Mouse (Mus musculus): Measurements from ENCODE around the gene Olfr1487. TPM values are rescaled to one million over a fixed set of nuclear protein-coding genes. Genes with fewer than 3 reads are reported as not detected.
"Not testable (repeated sequence)": the region's sequence is repeated elsewhere in the genome, so short reads cannot be mapped to it uniquely, and the experiment has no call there.

Olfr1487 gene
- not detected in 2 replicates for polyA plus RNA-seq (2015; fragmentation: Nextera tagmentation; extraction: Ambion mirVana)

GRCm38 (mm10) chr19:13617075-13617474, at the start of gene Olfr1487:
Olfr1487 (plus strand) TSS chr19:13617375.
- not testable (repeated sequence) for H3K36me3 ChIP-seq; H3K4me3 ChIP-seq; H3K27ac ChIP-seq (replicated peaks); H3K9ac ChIP-seq; H3K27me3 ChIP-seq (replicated peaks); ATAC-seq (ENCODE audit: extremely low read depth, insufficient number of reproducible peaks, low FRiP score, low TSS enrichment); H3K4me1 ChIP-seq; H3K4me2 ChIP-seq
- H3K9me3 ChIP-seq = peaks cover 26% of the 10 kb centered on the region
- whole genome bisulfite sequencing = 80% methylated on average over 2 of the region's 2 CpGs

- no peaks in the 10 kb centered on the region for H3K4me1 ChIP-seq
- H3K9ac ChIP-seq = no peak within 1 kb of the TSS
- H3K27me3 ChIP-seq (replicated peaks) = no peaks in the 10 kb centered on the region
- H3K4me3 ChIP-seq = no peak within 1 kb of the TSS
- no peak for ATAC-seq (ENCODE audit: extremely low read depth, insufficient number of reproducible peaks, low FRiP score, low TSS enrichment)
- WGBS = 76% methylated on average over 1 of the region's 1 CpGs
- H3K36me3 ChIP-seq = no peaks in the 10 kb centered on the region
- H3K27ac ChIP-seq (replicated peaks) = no peak within 1 kb of the TSS
- peaks cover 3% of the 10 kb centered on the region; the same call in 1 of the 2 replicates for H3K9me3 ChIP-seq
- no peak within 1 kb of the TSS for H3K4me2 ChIP-seq
Observed at GRCm38 (mm10) chr19:13583211-13583610, 34.0 kb upstream of the Olfr1487 start, which contains the start of gene Olfr1484. Olfr1484 (plus strand) TSS chr19:13583511.

GRCm38 (mm10) chr19:13631321-13631720, 14.1 kb downstream of the Olfr1487 start, which contains the start of gene Olfr1489:
Olfr1489 (plus strand) TSS chr19:13631621.
- H3K27me3 ChIP-seq (replicated peaks) = no peaks in the 10 kb centered on the region
- no peak within 1 kb of the TSS for H3K4me2 ChIP-seq
- peaks cover 9% of the 10 kb centered on the region; the same call in 1 of the 2 replicates for H3K9me3 ChIP-seq
- no peaks in the 10 kb centered on the region for H3K36me3 ChIP-seq
- no peak within 1 kb of the TSS for H3K4me3 ChIP-seq
- no peak for ATAC-seq (ENCODE audit: extremely low read depth, insufficient number of reproducible peaks, low FRiP score, low TSS enrichment)
- WGBS = 61% methylated on average over 1 of the region's 1 CpGs
- H3K9ac ChIP-seq = no peak within 1 kb of the TSS
- no peaks in the 10 kb centered on the region for H3K4me1 ChIP-seq
- no peak within 1 kb of the TSS for H3K27ac ChIP-seq (replicated peaks)

- no peak for ATAC-seq (ENCODE audit: extremely low read depth, insufficient number of reproducible peaks, low FRiP score, low TSS enrichment)
- Histone ChIP-seq H3K27ac (replicated peaks) (no peak within 1 kb of the TSS), H3K4me3 (no peak within 1 kb of the TSS), H3K4me2 (no peak within 1 kb of the TSS), H3K9me3 (peaks cover 18% of the 10 kb centered on the region), H3K4me1 (no peaks in the 10 kb centered on the region), H3K27me3 (replicated peaks) (no peaks in the 10 kb centered on the region), H3K36me3 (no peaks in the 10 kb centered on the region), H3K9ac (no peak within 1 kb of the TSS)
- 64% methylated on average over 1 of the region's 1 CpGs for WGBS
Observed at GRCm38 (mm10) chr19:13650791-13651190, 33.6 kb downstream of the Olfr1487 start, which contains the start of gene Olfr1490. Olfr1490 (plus strand) TSS chr19:13651091.

Small RNA genes within 50 kb of the gene (microRNA-seq; reads per million reads assigned to microRNA genes)
- gene Gm22323 (not detected), gene Gm23931 (not detected)

Other genes with a start within 250 kb of the Olfr1487 start
- gene Olfr1469, start 209.5 kb upstream of the Olfr1487 start, polyA plus RNA-seq (2015; fragmentation: Nextera tagmentation; extraction: Ambion mirVana) = not detected in 2 replicates
- gene Olfr1471, start 174.0 kb upstream of the Olfr1487 start, polyA plus RNA-seq (2015; fragmentation: Nextera tagmentation; extraction: Ambion mirVana) = not detected in 2 replicates
- not detected in 2 replicates for gene Olfr1472, start 161.3 kb upstream of the Olfr1487 start, polyA plus RNA-seq (2015; fragmentation: Nextera tagmentation; extraction: Ambion mirVana)
- gene Olfr1474, start 147.8 kb upstream of the Olfr1487 start, polyA plus RNA-seq (2015; fragmentation: Nextera tagmentation; extraction: Ambion mirVana) = not detected in 2 replicates
- not detected in 2 replicates for gene Olfr1475, start 137.2 kb upstream of the Olfr1487 start, polyA plus RNA-seq (2015; fragmentation: Nextera tagmentation; extraction: Ambion mirVana)
- gene Olfr1477, start 116.8 kb upstream of the Olfr1487 start, polyA plus RNA-seq (2015; fragmentation: Nextera tagmentation; extraction: Ambion mirVana) = not detected in 2 replicates
- gene Olfr1480, start 89.5 kb upstream of the Olfr1487 start, polyA plus RNA-seq (2015; fragmentation: Nextera tagmentation; extraction: Ambion mirVana) = not detected in 2 replicates
- gene Olfr1484, start 33.9 kb upstream of the Olfr1487 start, polyA plus RNA-seq (2015; fragmentation: Nextera tagmentation; extraction: Ambion mirVana) = not detected in 2 replicates
- gene Olfr1489, start 14.2 kb downstream of the Olfr1487 start, polyA plus RNA-seq (2015; fragmentation: Nextera tagmentation; extraction: Ambion mirVana) = not detected in 2 replicates
- gene Olfr1490, start 33.7 kb downstream of the Olfr1487 start, polyA plus RNA-seq (2015; fragmentation: Nextera tagmentation; extraction: Ambion mirVana) = not detected in 2 replicates
- not detected in 2 replicates for gene Olfr1491, start 79.9 kb downstream of the Olfr1487 start, polyA plus RNA-seq (2015; fragmentation: Nextera tagmentation; extraction: Ambion mirVana)
- gene Olfr1493-ps1, start 105.9 kb downstream of the Olfr1487 start, polyA plus RNA-seq (2015; fragmentation: Nextera tagmentation; extraction: Ambion mirVana) = not detected in 2 replicates
- gene Olfr1494, start 122.4 kb downstream of the Olfr1487 start, polyA plus RNA-seq (2015; fragmentation: Nextera tagmentation; extraction: Ambion mirVana) = not detected in 2 replicates
- not detected in 2 replicates for gene Olfr1495, start 147.2 kb downstream of the Olfr1487 start, polyA plus RNA-seq (2015; fragmentation: Nextera tagmentation; extraction: Ambion mirVana)
- not detected in 2 replicates for gene Olfr1496, start 160.5 kb downstream of the Olfr1487 start, polyA plus RNA-seq (2015; fragmentation: Nextera tagmentation; extraction: Ambion mirVana)
- not detected in 2 replicates for gene Olfr1497, start 180.8 kb downstream of the Olfr1487 start, polyA plus RNA-seq (2015; fragmentation: Nextera tagmentation; extraction: Ambion mirVana)
- not detected in 2 replicates for gene Olfr1499, start 202.1 kb downstream of the Olfr1487 start, polyA plus RNA-seq (2015; fragmentation: Nextera tagmentation; extraction: Ambion mirVana)
- not detected in 2 replicates for gene Olfr1500, start 213.1 kb downstream of the Olfr1487 start, polyA plus RNA-seq (2015; fragmentation: Nextera tagmentation; extraction: Ambion mirVana)
- not detected in 2 replicates for gene Olfr1501, start 233.3 kb downstream of the Olfr1487 start, polyA plus RNA-seq (2015; fragmentation: Nextera tagmentation; extraction: Ambion mirVana)
- gene Olfr1502, start 244.4 kb downstream of the Olfr1487 start, polyA plus RNA-seq (2015; fragmentation: Nextera tagmentation; extraction: Ambion mirVana) = not detected in 2 replicates

All from heart, embryonic 13.5 days (tissue).